Mouse (Mus musculus): ENCODE results near the gene Chmp2a. TPM values are rescaled to one million over a fixed set of nuclear protein-coding genes. Genes with fewer than 3 reads are reported as not detected.

The Chmp2a gene
- polyA plus RNA-seq, 1 experiment from 2014 or later = 199 TPM

DNA sequence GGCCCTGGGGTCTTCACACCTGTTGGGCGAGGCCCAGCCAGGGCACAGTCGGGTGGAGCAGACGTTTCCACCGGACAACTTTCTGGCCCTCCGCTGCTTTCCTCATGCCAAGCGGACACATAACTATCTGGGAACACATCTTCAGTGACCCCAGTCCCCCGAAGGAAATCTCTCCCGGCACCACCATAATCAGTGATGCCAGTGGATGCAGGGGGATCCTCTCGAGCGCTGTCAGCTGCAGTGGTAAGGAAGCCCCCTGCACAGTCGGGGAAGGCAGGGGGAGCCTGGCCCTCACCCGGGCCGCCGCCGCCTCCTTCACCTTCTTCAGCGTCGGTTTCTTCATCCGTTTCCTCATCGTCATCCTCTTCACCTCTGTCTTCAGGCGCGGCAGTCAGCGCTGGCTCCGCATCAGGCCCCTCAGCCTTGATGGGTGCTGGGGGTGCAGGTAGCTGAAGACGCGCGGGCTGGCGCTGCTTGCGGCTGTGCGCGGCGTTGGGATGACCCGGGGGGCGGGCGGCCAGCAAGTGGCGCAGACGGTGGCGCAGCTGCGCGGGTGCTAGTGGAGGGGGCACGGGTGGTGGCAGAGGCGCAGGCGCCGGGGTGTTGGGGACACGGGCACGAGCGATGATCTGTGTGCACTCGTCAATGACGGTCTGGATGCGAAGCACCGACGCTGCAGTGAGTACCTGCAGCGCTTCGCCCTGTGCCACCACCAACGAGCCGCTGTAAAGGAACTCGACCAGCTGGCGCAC lies 27.1 kb downstream of the Chmp2a start:
- no peak overlapping the region for H3K4me2 ChIP-seq (ENCODE audit: low read depth, low read length)
- WGBS = 54% methylated on average over 56 of the region's 57 CpGs
- H3K4me3 ChIP-seq (ENCODE audit: low read length) = no peak overlapping the region

DNA sequence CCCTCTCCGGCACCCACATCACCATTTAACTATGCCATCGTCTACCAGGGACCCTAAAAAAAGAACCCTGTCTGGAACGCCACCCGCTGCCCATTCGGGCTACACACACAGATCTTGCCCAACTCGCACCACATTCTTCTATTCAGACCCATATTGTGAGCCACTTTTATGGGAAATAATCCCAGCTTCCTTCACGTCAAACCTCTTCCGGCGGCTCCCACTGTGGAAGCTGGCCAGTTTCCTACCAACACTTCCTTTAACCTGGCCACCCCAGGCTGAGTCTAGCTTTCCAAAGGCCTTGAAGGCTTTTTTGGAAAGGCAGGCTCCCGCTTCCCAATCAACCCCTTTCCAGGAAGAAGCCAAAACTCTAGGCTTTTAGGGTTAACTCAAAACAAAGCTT lies 28.1 kb downstream of the Chmp2a start:
- H3K9ac ChIP-seq (ENCODE audit: low read depth, low read length) = no peak overlapping the region
- H3K4me2 ChIP-seq (ENCODE audit: low read depth, low read length) = no peak overlapping the region
- no peaks in the 10 kb centered on the region for H3K27me3 ChIP-seq (replicated peaks; ENCODE audit: control insufficient read depth, insufficient read depth, low read length)
- no peaks in the 10 kb centered on the region for H3K9me3 ChIP-seq (ENCODE audit: control insufficient read depth, low read length)
- no peak overlapping the region for H3K27ac ChIP-seq (ENCODE audit: low read length)
- ATAC-seq = no peak
- H3K36me3 ChIP-seq (ENCODE audit: control insufficient read depth, insufficient read depth, low read length) = peaks cover 18% of the 10 kb centered on the region
- 88% methylated on average over 10 of the region's 10 CpGs for WGBS
- H3K4me1 ChIP-seq (ENCODE audit: control insufficient read depth, insufficient read depth, low read length) = peaks cover 8% of the 10 kb centered on the region; the same call in 1 of the 2 replicates
- no peak overlapping the region for H3K4me3 ChIP-seq (ENCODE audit: low read length)

More for the DNA sequence above, 27.1 kb downstream of the Chmp2a start:
- H3K27ac ChIP-seq (ENCODE audit: low read length) = no peak overlapping the region
- H3K27me3 ChIP-seq (replicated peaks; ENCODE audit: control insufficient read depth, insufficient read depth, low read length) = no peaks in the 10 kb centered on the region
- H3K9me3 ChIP-seq (ENCODE audit: control insufficient read depth, low read length) = no peaks in the 10 kb centered on the region
- no peak for ATAC-seq
- peak overlapping the region; percentile 43; the same call in 1 of the 2 replicates for H3K9ac ChIP-seq (ENCODE audit: low read depth, low read length)
- H3K36me3 ChIP-seq (ENCODE audit: control insufficient read depth, insufficient read depth, low read length) = peaks cover 18% of the 10 kb centered on the region
- peaks cover 8% of the 10 kb centered on the region; the same call in 1 of the 2 replicates for H3K4me1 ChIP-seq (ENCODE audit: control insufficient read depth, insufficient read depth, low read length)

DNA sequence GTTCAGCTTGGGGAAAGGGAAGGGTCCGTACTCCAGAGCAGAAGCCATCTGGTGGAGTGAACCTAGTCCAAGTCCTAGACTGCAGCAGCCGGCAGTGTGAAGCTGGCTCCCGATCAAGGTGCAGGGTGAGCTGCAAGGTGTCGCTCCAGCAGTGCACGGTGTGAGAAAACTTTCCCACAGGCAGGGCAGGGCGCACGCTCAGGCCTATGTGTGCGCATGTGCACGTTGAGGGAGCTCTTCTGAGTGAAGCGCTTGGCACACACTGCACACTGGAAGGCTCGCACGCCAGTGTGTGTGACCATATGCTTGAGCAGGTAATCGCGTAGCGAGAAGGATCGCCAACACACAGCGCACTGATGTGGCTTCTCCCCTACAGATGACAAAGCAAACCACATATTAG lies 28.6 kb downstream of the Chmp2a start:
- no peaks in the 10 kb centered on the region for H3K9me3 ChIP-seq (ENCODE audit: control insufficient read depth, low read length)
- no peak overlapping the region for H3K27ac ChIP-seq (ENCODE audit: low read length)
- H3K4me2 ChIP-seq (ENCODE audit: low read depth, low read length) = no peak overlapping the region
- peaks cover 18% of the 10 kb centered on the region for H3K36me3 ChIP-seq (ENCODE audit: control insufficient read depth, insufficient read depth, low read length)
- H3K4me1 ChIP-seq (ENCODE audit: control insufficient read depth, insufficient read depth, low read length) = peaks cover 8% of the 10 kb centered on the region; the same call in 1 of the 2 replicates
- H3K27me3 ChIP-seq (replicated peaks; ENCODE audit: control insufficient read depth, insufficient read depth, low read length) = no peaks in the 10 kb centered on the region
- H3K4me3 ChIP-seq (ENCODE audit: low read length) = no peak overlapping the region
- no peak for ATAC-seq
- 0 out of 2 replicates have a peak overlapping the region, but pooled peaks have one; percentile 6 for H3K9ac ChIP-seq (ENCODE audit: low read depth, low read length)
- 88% methylated on average over 17 of the region's 17 CpGs for WGBS

DNA sequence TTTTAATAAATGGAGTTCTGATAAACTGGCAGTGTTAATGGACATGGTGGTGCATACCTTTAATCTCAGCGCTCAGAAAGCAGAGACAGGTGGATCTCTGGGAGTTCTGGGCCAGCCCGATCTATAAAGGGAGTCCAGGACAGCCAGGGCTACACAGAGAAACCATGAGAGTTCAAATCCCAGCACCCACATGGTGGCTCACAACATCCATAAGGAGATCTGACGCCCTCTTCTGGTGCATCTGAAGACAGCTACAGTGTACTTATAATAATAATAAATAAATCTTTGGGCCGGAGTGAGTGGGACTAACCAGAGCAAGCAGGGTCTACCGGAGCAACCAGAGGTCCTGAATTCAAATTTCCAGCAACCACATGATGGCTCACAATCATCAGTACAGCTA lies 31.2 kb downstream of the Chmp2a start:
- peaks cover 18% of the 10 kb centered on the region for H3K36me3 ChIP-seq (ENCODE audit: control insufficient read depth, insufficient read depth, low read length)
- no peak for ATAC-seq
- WGBS = 81% methylated on average over 5 of the region's 5 CpGs

DNA sequence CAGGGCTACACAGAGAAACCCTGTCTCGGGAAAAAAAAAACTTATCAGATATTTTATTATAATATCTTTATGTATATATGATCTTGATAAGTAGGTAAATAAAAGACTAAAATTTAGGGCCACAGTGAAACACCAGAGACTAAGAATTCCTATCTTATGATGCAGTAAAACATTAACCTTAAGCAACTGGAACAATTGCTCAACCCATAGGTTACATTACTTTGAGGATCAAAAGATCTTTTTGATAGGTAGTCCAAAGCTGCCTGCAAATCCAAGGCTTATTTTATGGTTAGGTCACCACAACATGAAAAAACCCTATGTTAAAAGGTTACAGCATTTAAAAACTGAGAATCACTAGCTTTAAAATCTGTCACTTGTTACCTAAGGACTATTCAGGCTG lies 33.0 kb downstream of the Chmp2a start:
- Histone ChIP-seq H3K9me3 (ENCODE audit: control insufficient read depth, low read length) (no peaks in the 10 kb centered on the region), H3K4me3 (ENCODE audit: low read length) (no peak overlapping the region), H3K4me2 (ENCODE audit: low read depth, low read length) (no peak overlapping the region), H3K27ac (ENCODE audit: low read length) (no peak overlapping the region), H3K9ac (ENCODE audit: low read depth, low read length) (no peak overlapping the region), H3K36me3 (ENCODE audit: control insufficient read depth, insufficient read depth, low read length) (peaks cover 6% of the 10 kb centered on the region; the same call in 1 of the 2 replicates), H3K4me1 (ENCODE audit: control insufficient read depth, insufficient read depth, low read length) (no peaks in the 10 kb centered on the region), H3K27me3 (replicated peaks; ENCODE audit: control insufficient read depth, insufficient read depth, low read length) (no peaks in the 10 kb centered on the region)
- 48% methylated on average over 1 of the region's 1 CpGs for WGBS
- 0 out of 2 replicates have a peak, but pooled peaks have one; percentile 53 for ATAC-seq

More for the DNA sequence above, 31.2 kb downstream of the Chmp2a start:
- Histone ChIP-seq H3K9ac (ENCODE audit: low read depth, low read length) (no peak overlapping the region), H3K27ac (ENCODE audit: low read length) (no peak overlapping the region), H3K4me3 (ENCODE audit: low read length) (no peak overlapping the region), H3K9me3 (ENCODE audit: control insufficient read depth, low read length) (no peaks in the 10 kb centered on the region), H3K27me3 (replicated peaks; ENCODE audit: control insufficient read depth, insufficient read depth, low read length) (no peaks in the 10 kb centered on the region), H3K4me1 (ENCODE audit: control insufficient read depth, insufficient read depth, low read length) (peaks cover 4% of the 10 kb centered on the region; the same call in 1 of the 2 replicates), H3K4me2 (ENCODE audit: low read depth, low read length) (no peak overlapping the region)

DNA sequence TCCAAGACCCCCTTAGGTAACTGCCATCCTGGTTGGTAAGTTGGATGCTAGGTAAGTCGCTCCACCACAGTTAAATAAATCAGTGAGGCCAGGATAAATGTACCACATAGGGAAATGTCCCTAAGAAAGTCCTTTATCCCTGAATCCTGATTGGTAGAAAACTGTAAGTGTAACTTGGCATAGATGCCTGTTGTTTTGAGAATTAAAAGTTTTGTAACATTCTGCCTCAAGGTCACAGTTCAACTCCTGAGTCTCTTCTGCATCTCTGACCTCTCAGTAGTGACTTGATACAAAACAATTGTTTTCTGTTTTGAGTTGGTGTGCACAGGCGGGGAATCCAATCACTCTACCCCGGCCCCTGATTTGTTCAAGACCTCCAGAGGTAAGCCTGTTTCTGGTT lies 35.8 kb downstream of the Chmp2a start, which contains the start of gene Trim28:
Gene Trim28, plus strand, starts transcription at position 264 of the 400 bp plus-strand sequence.
- WGBS = 86% methylated on average over 3 of the region's 3 CpGs
- Histone ChIP-seq H3K9ac (ENCODE audit: low read depth, low read length) (no peak within 1 kb of the TSS), H3K36me3 (ENCODE audit: control insufficient read depth, insufficient read depth, low read length) (no peaks in the 10 kb centered on the region), H3K4me1 (ENCODE audit: control insufficient read depth, insufficient read depth, low read length) (no peaks in the 10 kb centered on the region), H3K4me2 (ENCODE audit: low read depth, low read length) (no peak within 1 kb of the TSS), H3K4me3 (ENCODE audit: low read length) (no peak within 1 kb of the TSS), H3K27me3 (replicated peaks; ENCODE audit: control insufficient read depth, insufficient read depth, low read length) (no peaks in the 10 kb centered on the region), H3K27ac (ENCODE audit: low read length) (no peak within 1 kb of the TSS), H3K9me3 (ENCODE audit: control insufficient read depth, low read length) (no peaks in the 10 kb centered on the region)
- ATAC-seq = no peak

DNA sequence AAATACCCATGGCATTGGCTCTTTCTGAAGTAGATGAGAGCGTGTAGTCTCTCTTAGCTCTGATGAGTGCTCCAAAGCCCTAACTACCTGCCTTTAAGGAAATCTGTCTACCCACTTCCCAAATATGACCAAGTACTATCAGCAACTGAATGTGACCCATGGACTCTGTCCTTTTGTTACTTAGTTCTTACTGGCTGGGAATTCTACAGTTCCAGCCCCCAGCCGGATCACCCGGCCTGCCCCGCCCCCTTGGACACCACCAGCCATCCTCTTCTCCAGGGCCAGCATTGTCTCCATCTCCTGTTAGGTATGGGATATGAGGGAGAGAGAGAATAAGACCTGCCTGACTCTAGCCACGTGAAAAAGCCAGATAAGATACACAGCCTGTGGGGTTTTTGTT lies 36.6 kb downstream of the Chmp2a start, which contains the start of gene Slc27a5:
Gene Slc27a5, minus strand, starts transcription at position 140 of the 400 bp plus-strand sequence.
- Histone ChIP-seq H3K9me3 (ENCODE audit: control insufficient read depth, low read length) (no peaks in the 10 kb centered on the region), H3K36me3 (ENCODE audit: control insufficient read depth, insufficient read depth, low read length) (no peaks in the 10 kb centered on the region), H3K4me3 (ENCODE audit: low read length) (no peak within 1 kb of the TSS), H3K27me3 (replicated peaks; ENCODE audit: control insufficient read depth, insufficient read depth, low read length) (no peaks in the 10 kb centered on the region), H3K4me1 (ENCODE audit: control insufficient read depth, insufficient read depth, low read length) (no peaks in the 10 kb centered on the region), H3K9ac (ENCODE audit: low read depth, low read length) (no peak within 1 kb of the TSS), H3K27ac (ENCODE audit: low read length) (no peak within 1 kb of the TSS), H3K4me2 (ENCODE audit: low read depth, low read length) (no peak within 1 kb of the TSS)
- peak; percentile 49; the same call in 1 of the 2 replicates for ATAC-seq
- 65% methylated on average over 5 of the region's 5 CpGs for WGBS

DNA sequence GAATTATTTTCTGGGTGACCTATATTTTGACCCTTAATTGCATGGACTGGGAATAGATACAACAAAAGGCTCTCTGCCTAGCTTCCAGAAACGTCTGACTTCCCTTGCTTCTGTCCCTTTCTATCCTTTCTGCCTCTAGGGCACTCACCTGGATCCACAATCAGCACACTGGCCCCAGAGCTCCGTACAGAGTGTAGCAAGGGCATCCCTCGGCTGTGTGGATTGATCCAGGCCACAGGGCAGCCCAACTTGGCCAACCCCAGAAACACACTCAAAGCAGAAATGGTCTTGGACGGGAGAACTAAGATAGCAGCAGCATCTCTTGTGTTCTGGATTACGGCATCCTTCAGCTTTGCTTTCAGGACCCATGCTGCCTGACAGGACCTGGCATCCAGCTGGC lies 37.4 kb downstream of the Chmp2a start:
- Histone ChIP-seq H3K4me3 (ENCODE audit: low read length) (no peak overlapping the region), H3K27ac (ENCODE audit: low read length) (no peak overlapping the region), H3K9me3 (ENCODE audit: control insufficient read depth, low read length) (no peaks in the 10 kb centered on the region), H3K9ac (ENCODE audit: low read depth, low read length) (no peak overlapping the region), H3K4me2 (ENCODE audit: low read depth, low read length) (no peak overlapping the region), H3K36me3 (ENCODE audit: control insufficient read depth, insufficient read depth, low read length) (no peaks in the 10 kb centered on the region), H3K27me3 (replicated peaks; ENCODE audit: control insufficient read depth, insufficient read depth, low read length) (no peaks in the 10 kb centered on the region), H3K4me1 (ENCODE audit: control insufficient read depth, insufficient read depth, low read length) (no peaks in the 10 kb centered on the region)
- no peak for ATAC-seq
- WGBS = 64% methylated on average over 5 of the region's 5 CpGs

DNA sequence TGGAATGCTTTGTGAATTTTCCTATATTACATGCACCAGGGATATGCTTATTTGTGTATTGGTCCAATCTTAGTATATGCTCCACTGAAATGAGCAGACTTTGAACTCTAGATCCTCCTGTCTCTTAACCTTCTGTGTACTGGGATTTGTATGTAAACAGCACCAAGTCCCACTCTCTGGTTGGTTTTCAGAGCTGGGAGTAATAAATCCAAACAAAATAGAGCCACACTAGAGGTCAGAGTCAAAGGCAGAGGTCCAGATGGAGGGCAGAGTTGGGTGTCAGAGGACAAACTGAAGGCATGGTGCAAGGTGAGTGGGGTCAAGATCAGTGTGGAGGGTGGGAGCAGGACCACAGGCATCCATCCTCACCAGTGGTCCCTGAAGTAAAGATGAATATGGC lies 38.7 kb downstream of the Chmp2a start:
- H3K4me2 ChIP-seq (ENCODE audit: low read depth, low read length) = no peak overlapping the region
- no peaks in the 10 kb centered on the region for H3K36me3 ChIP-seq (ENCODE audit: control insufficient read depth, insufficient read depth, low read length)
- no peak overlapping the region for H3K27ac ChIP-seq (ENCODE audit: low read length)
- H3K4me1 ChIP-seq (ENCODE audit: control insufficient read depth, insufficient read depth, low read length) = no peaks in the 10 kb centered on the region
- no peaks in the 10 kb centered on the region for H3K9me3 ChIP-seq (ENCODE audit: control insufficient read depth, low read length)
- no peaks in the 10 kb centered on the region for H3K27me3 ChIP-seq (replicated peaks; ENCODE audit: control insufficient read depth, insufficient read depth, low read length)
- no peak overlapping the region for H3K9ac ChIP-seq (ENCODE audit: low read depth, low read length)
- H3K4me3 ChIP-seq (ENCODE audit: low read length) = no peak overlapping the region
- no peak for ATAC-seq
